In genomic region chr9:118629763-118630379, GRCm38 (mm10) we compare ENCODE assay signal across 16 mouse cellular contexts. TPM values are rescaled to one million over a fixed set of nuclear protein-coding genes. Genes with fewer than 3 reads are reported as not detected.
A peak's percentile ranks its signal among the peaks of the same experiment; 100 is the strongest.
DNase-seq lines count a peak whose midpoint lies in the region; ATAC-seq and TF ChIP-seq lines count a peak whose summit lies in the region.
"Had no signal": no experiment of that assay in that cellular context is flagged by ENCODE, and none has a peak within 500 bp of the region (broad histone marks: within the 10 kb centered on the region; RNA-seq: fewer than 3 reads in every experiment).

No protein-coding gene starts in this region.

- H3K27me3 ChIP-seq in lung, embryonic 14.5 days (ENCODE audit: insufficient read depth, low read length), result no peaks in the 10 kb centered on the region
- H3K27me3 ChIP-seq in kidney, adult 2 months (replicated peaks; ENCODE audit: control insufficient read depth, insufficient read depth, low read length), result no peaks in the 10 kb centered on the region
- H3K27me3 ChIP-seq: heart, embryonic 13.5 days; limb, embryonic 15.5 days had no signal

- TF ChIP-seq CTCF in lung, embryonic 14.5 days (IDR thresholded peaks at IDR 0.05; ENCODE audit: low read depth), result no peak
- TF ChIP-seq CTCF in kidney, adult 2 months (conservative IDR thresholded peaks at IDR 0.05; ENCODE audit: insufficient read depth, insufficient read length, low read depth, low read length), result no peak
- no peak for TF ChIP-seq CTCF in left cerebral cortex, adult 2 months (IDR thresholded peaks at IDR 0.05)

- 17% methylated on average over 6 of the region's 6 CpGs for WGBS in lung, embryonic 14.5 days
- 40% methylated on average over 6 of the region's 6 CpGs for WGBS in kidney, adult 2 months

- H3K9me3 ChIP-seq in lung, embryonic 14.5 days (ENCODE audit: low read depth, low read length), result no peaks in the 10 kb centered on the region
- H3K9me3 ChIP-seq: heart, embryonic 13.5 days; limb, embryonic 15.5 days had no signal

- H3K4me1 ChIP-seq in lung, embryonic 14.5 days (ENCODE audit: insufficient read depth), result peaks cover 9% of the 10 kb centered on the region; the same call in 1 of the 2 replicates
- H3K4me1 ChIP-seq in kidney, adult 2 months (ENCODE audit: control insufficient read depth, insufficient read depth, low read length), result 0 out of 2 replicates have a peak, but pooled peaks cover 9% of the 10 kb centered on the region
- H3K4me1 ChIP-seq: limb, embryonic 15.5 days had no signal

- H3K36me3 ChIP-seq in lung, embryonic 14.5 days (ENCODE audit: insufficient read depth), result peaks cover 27% of the 10 kb centered on the region
- H3K36me3 ChIP-seq in kidney, adult 2 months (ENCODE audit: control insufficient read depth, insufficient read depth, low read length), result no peaks in the 10 kb centered on the region

- peak; percentile 82 for ATAC-seq in lung, embryonic 14.5 days (ENCODE audit: insufficient read depth)
- ATAC-seq: forebrain, embryonic 14.5 days had no signal

- peak overlapping the region; percentile 19; the same call in 1 of the 2 replicates for H3K27ac ChIP-seq in lung, embryonic 14.5 days (ENCODE audit: low read depth)
- no peak overlapping the region for H3K27ac ChIP-seq in kidney, adult 2 months (ENCODE audit: insufficient read depth, low read depth, low read length)
- no peak overlapping the region for H3K27ac ChIP-seq in left cerebral cortex, adult 2 months
- H3K27ac ChIP-seq: heart, embryonic 13.5 days; limb, embryonic 15.5 days had no signal

- H3K4me2 ChIP-seq in lung, embryonic 14.5 days, result 0 out of 2 replicates have a peak overlapping the region, but pooled peaks have one; percentile 3
- H3K4me2 ChIP-seq: heart, embryonic 13.5 days; limb, embryonic 15.5 days had no signal

- H3K4me3 ChIP-seq in lung, embryonic 14.5 days (ENCODE audit: low read depth, low read length), result no peak overlapping the region
- no peak overlapping the region for H3K4me3 ChIP-seq in kidney, adult 2 months (ENCODE audit: insufficient read depth, low read depth, low read length)
- no peak overlapping the region for H3K4me3 ChIP-seq in left cerebral cortex, adult 2 months
- H3K4me3 ChIP-seq: heart, embryonic 13.5 days; limb, embryonic 15.5 days; megakaryocyte, embryonic 14.5 days had no signal

- no peak overlapping the region for H3K9ac ChIP-seq in lung, embryonic 14.5 days
- H3K9ac ChIP-seq: heart, embryonic 13.5 days; limb, embryonic 15.5 days had no signal

- intact Hi-C loops in left cerebral cortex, adult 2 months (cut with DNase I), result no loop called here

- TF ChIP-seq POLR2A in kidney, adult 2 months (IDR thresholded peaks at IDR 0.05; ENCODE audit: low read depth, low read length), result no peak

- DNase-seq in lung, embryonic 14.5 days, result peak; percentile 86
- no peak for DNase-seq in lung, postnatal 25 days (ENCODE audit: low spot score)
- peak; percentile 84 for DNase-seq in adrenal gland, adult 2 months
- DNase-seq in kidney, adult 2 months, result peak; percentile 75
- peak; percentile 81 for DNase-seq in mesoderm, embryonic 11.5 days (ENCODE audit: low read depth, low spot score)
- no peak for DNase-seq in left cerebral cortex, adult 2 months (ENCODE audit: extremely low spot score in 1 of 2, low spot score in 2 of 2)
- DNase-seq in yolk sac, embryonic 10.5 days (ENCODE audit: low spot score), result no peak
- no peak for DNase-seq in cerebellum, postnatal 36 days
- DNase-seq: cerebellum, adult 2 months; gastrocnemius, postnatal 10 days; retina, postnatal 1 day; spleen, adult 18-20 months had no signal

RNA-seq across cellular contexts. Expression of gene Itga9, which starts 23.4 kb away (rescaled TPM):
- polyA plus RNA-seq in lung, embryonic 14.5 days (2014; fragmentation: Nextera tagmentation; extraction: Ambion mirVana), result 28.7 and 30.0 TPM in 2 replicates
- 10 to 100 TPM; 43.4 to 58.9 TPM for total RNA-seq in adrenal gland, adult 2 months (2021)
- polyA plus RNA-seq in adrenal gland, adult 2 months (2012; rRNA removed), result 67.2 and 95.2 TPM in 2 replicates
- polyA plus RNA-seq in kidney, adult 2 months (2012; rRNA removed), result 15.0 and 17.0 TPM in 2 replicates
- total RNA-seq in left cerebral cortex, adult 2 months (2021), result 1 to 10 TPM; 8.2 to 8.3 TPM

Comparison
In these comparisons a context has a peak if more than half of its experiments do, and no peak if none do; other contexts are left out.
1. DNase-seq: peak in lung, embryonic 14.5 days (single experiment), adrenal gland, adult 2 months (single experiment), kidney, adult 2 months (single experiment) and mesoderm, embryonic 11.5 days (single experiment); none in lung, postnatal 25 days (single experiment), left cerebral cortex, adult 2 months (0 of 2), yolk sac, embryonic 10.5 days (single experiment) and cerebellum, postnatal 36 days (0 of 2).